8 mouse cellular contexts compared by ENCODE assay signal in the genomic region with DNA sequence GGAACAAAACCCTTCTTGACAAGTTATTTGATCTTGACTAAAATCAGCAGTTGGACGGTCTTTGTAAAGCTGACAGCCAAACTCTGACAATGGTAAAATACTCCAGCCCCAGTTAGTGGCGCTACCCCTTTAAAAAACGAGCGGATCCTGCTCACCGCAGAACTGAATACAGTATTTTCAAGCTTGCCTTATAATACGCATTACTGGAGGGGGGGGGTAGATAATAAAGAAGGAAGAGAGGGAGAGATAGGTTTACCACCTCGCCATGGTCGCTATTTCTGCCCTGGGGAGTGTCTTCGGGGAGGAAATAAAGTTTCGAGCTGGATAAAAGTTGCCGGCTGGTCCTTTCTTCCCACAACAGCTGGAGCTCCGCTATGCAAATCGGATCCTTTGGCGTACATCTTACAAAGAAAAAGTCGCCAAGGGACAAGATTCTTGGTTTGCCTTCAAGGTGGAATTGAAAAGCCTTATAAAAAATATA. TPM values are rescaled to one million over a fixed set of nuclear protein-coding genes. Genes with fewer than 3 reads are reported as not detected.
DNase-seq lines count a peak whose midpoint lies in the region; ATAC-seq and TF ChIP-seq lines count a peak whose summit lies in the region.

No protein-coding gene starts in this region.

- peaks cover 34% of the 10 kb centered on the region for H3K79me2 ChIP-seq in myocyte (ENCODE audit: control insufficient read depth, insufficient read depth)

- H3K9ac ChIP-seq in intestine, embryonic 16.5 days (ENCODE audit: low read depth, low read length) = peak overlapping the region; percentile 82
- H3K9ac ChIP-seq in liver, embryonic 13.5 days = peak overlapping the region; percentile 66

- H3K4me2 ChIP-seq in intestine, embryonic 16.5 days (ENCODE audit: low read depth, low read length) = peak overlapping the region; percentile 73
- peak overlapping the region; percentile 81 for H3K4me2 ChIP-seq in liver, embryonic 13.5 days
- H3K4me2 ChIP-seq in myocyte (ENCODE audit: low read depth) = peak overlapping the region; percentile 72

- H3ac ChIP-seq in myocyte (ENCODE audit: control insufficient read depth, insufficient read length) = no peak overlapping the region

- peaks cover 11% of the 10 kb centered on the region for H3K4me1 ChIP-seq in intestine, embryonic 16.5 days (ENCODE audit: control insufficient read depth, insufficient read depth, low read length)
- H3K4me1 ChIP-seq in liver, embryonic 13.5 days (replicated peaks) = peaks cover 24% of the 10 kb centered on the region
- peaks cover 5% of the 10 kb centered on the region for H3K4me1 ChIP-seq in thymus, adult 2 months (replicated peaks; ENCODE audit: control insufficient read depth, insufficient read depth, low read length)

- TF ChIP-seq CTCF in thymus, adult 2 months (IDR thresholded peaks at IDR 0.05; ENCODE audit: borderline replicate concordance, control insufficient read depth, extremely low read depth, insufficient read depth, low read length, poor library complexity) = no peak

- no peaks in the 10 kb centered on the region for H3K36me3 ChIP-seq in intestine, embryonic 16.5 days (ENCODE audit: control insufficient read depth, insufficient read depth, low read length)
- H3K36me3 ChIP-seq in liver, embryonic 13.5 days = no peaks in the 10 kb centered on the region
- peaks cover 9% of the 10 kb centered on the region for H3K36me3 ChIP-seq in myocyte (ENCODE audit: control insufficient read depth, insufficient read depth)
- H3K36me3 ChIP-seq in thymus, adult 2 months (ENCODE audit: control insufficient read depth, insufficient read depth, low read length) = no peaks in the 10 kb centered on the region

- no peaks in the 10 kb centered on the region for H3K9me3 ChIP-seq in intestine, embryonic 16.5 days (ENCODE audit: control insufficient read depth, low read length)
- no peaks in the 10 kb centered on the region for H3K9me3 ChIP-seq in liver, embryonic 13.5 days (replicated peaks)

- H3K27ac ChIP-seq in intestine, embryonic 16.5 days (ENCODE audit: low read length) = peak overlapping the region; percentile 93
- H3K27ac ChIP-seq in liver, embryonic 13.5 days = peak overlapping the region; percentile 50
- H3K27ac ChIP-seq in thymus, adult 2 months (ENCODE audit: control insufficient read depth, insufficient read depth, low read length) = peak overlapping the region; percentile 76

- peak; percentile 18 to 46 for DNase-seq in spleen, adult 18-20 months
- DNase-seq in spleen, adult 12 weeks (ENCODE audit: low spot score) = no peak
- DNase-seq in cerebellum, postnatal 25 days = peak; percentile 51 to 60
- DNase-seq in heart, adult 11 months = peak; percentile 96
- no peak for DNase-seq in liver, embryonic 13.5 days
- DNase-seq in thymus, adult 2 months = peak; percentile 40

- no peaks in the 10 kb centered on the region for H3K27me3 ChIP-seq in intestine, embryonic 16.5 days (replicated peaks; ENCODE audit: control insufficient read depth, insufficient read depth, low read length)
- peaks cover 57% of the 10 kb centered on the region for H3K27me3 ChIP-seq in liver, embryonic 13.5 days
- no peaks in the 10 kb centered on the region for H3K27me3 ChIP-seq in myocyte (ENCODE audit: control insufficient read depth, insufficient read depth, insufficient read length)
- H3K27me3 ChIP-seq in thymus, adult 2 months (ENCODE audit: control insufficient read depth, insufficient read depth, low read length) = no peaks in the 10 kb centered on the region

- under 1% methylated on average over 15 of the region's 15 CpGs for WGBS in intestine, embryonic 16.5 days
- WGBS in liver, embryonic 13.5 days (ENCODE audit: insufficient replicate concordance) = under 1% methylated on average over 15 of the region's 15 CpGs
- WGBS in thymus, adult 2 months = under 1% methylated on average over 15 of the region's 15 CpGs

- peak overlapping the region; percentile 76 for H3K4me3 ChIP-seq in intestine, embryonic 16.5 days (ENCODE audit: low read length)
- peak overlapping the region; percentile 63 for H3K4me3 ChIP-seq in liver, embryonic 13.5 days (replicated peaks)
- H3K4me3 ChIP-seq in myocyte = peak overlapping the region; percentile 77
- peak overlapping the region; percentile 54 for H3K4me3 ChIP-seq in thymus, adult 2 months (ENCODE audit: control insufficient read depth, insufficient read depth, low read length)

- TF ChIP-seq POLR2A in myocyte (IDR thresholded peaks at IDR 0.05; ENCODE audit: insufficient read length, low read depth) = no peak
- TF ChIP-seq POLR2A in thymus, adult 2 months (IDR thresholded peaks at IDR 0.05; ENCODE audit: control insufficient read depth, extremely low read depth, insufficient read depth, low read length, poor library complexity) = no peak

- no peak for ATAC-seq in intestine, embryonic 16.5 days
- no peak for ATAC-seq in liver, embryonic 13.5 days (ENCODE audit: low read depth)

TF ChIP-seq in myocyte, 11 proteins besides CTCF, POLR2A, EP300 and RAD21:
- no peak for TF ChIP-seq E2F4 (IDR thresholded peaks at IDR 0.05; ENCODE audit: insufficient read depth)
- TF ChIP-seq TCF3 (IDR thresholded peaks at IDR 0.05; ENCODE audit: insufficient read length, low read depth) = no peak
- TF ChIP-seq REST (IDR thresholded peaks at IDR 0.05; ENCODE audit: insufficient read depth, insufficient read length) = no peak
- TF ChIP-seq SRF (IDR thresholded peaks at IDR 0.05; ENCODE audit: control insufficient read depth, insufficient read length, low read depth) = no peak
- no peak for TF ChIP-seq USF1 (IDR thresholded peaks at IDR 0.05; ENCODE audit: low read depth)
- no peak for TF ChIP-seq MAX (IDR thresholded peaks at IDR 0.05; ENCODE audit: low read depth)
- no peak for TF ChIP-seq TCF12 (IDR thresholded peaks at IDR 0.05; ENCODE audit: insufficient read depth, poor library complexity, severe bottlenecking)
- no peak for TF ChIP-seq MYOG (IDR thresholded peaks at IDR 0.05; ENCODE audit: control insufficient read depth in 1 of 3, insufficient read depth in 1 of 3, insufficient read length in 2 of 3, low read depth in 2 of 3)
- no peak for TF ChIP-seq MYOD1 (IDR thresholded peaks at IDR 0.05; ENCODE audit: control insufficient read depth in 1 of 3, insufficient read length in 2 of 3, low read depth in 2 of 3)
- TF ChIP-seq CEBPB (IDR thresholded peaks at IDR 0.05; ENCODE audit: insufficient read depth, poor library complexity, severe bottlenecking) = no peak

RNA-seq across cellular contexts. Expression of a gene that starts 0.8 kb away (rescaled TPM):
- 22.6 and 27.0 TPM in 2 replicates for polyA plus RNA-seq in intestine, embryonic 16.5 days (2015; fragmentation: Nextera tagmentation; extraction: Ambion mirVana)
- 4.1 and 4.6 TPM in 2 replicates for polyA plus RNA-seq in liver, embryonic 13.5 days (2015; fragmentation: Nextera tagmentation; extraction: Ambion mirVana)
- polyA plus RNA-seq in myocyte (2012; fragmentation: generic; extraction: Trizol) = 7.7 TPM
- polyA plus RNA-seq in thymus, adult 2 months (2012; rRNA removed) = 4.0 and 4.6 TPM in 2 replicates

Comparison
In these comparisons a context has a peak if more than half of its experiments do, and no peak if none do; other contexts are left out.
1. DNase-seq: peak in spleen, adult 18-20 months (2 of 2), cerebellum, postnatal 25 days (2 of 2), heart, adult 11 months (single experiment) and thymus, adult 2 months (single experiment); none in spleen, adult 12 weeks (single experiment) and liver, embryonic 13.5 days (single experiment).
2. Peak in every context shown above with its lines, with median percentiles within 50 percentile points of each other: H3K27ac ChIP-seq, H3K4me2 ChIP-seq and H3K4me3 ChIP-seq.